Mouse (Mus musculus) lung, postnatal 0 days (tissue): Measurements from ENCODE around the gene Gm49450. TPM values are rescaled to one million over a fixed set of nuclear protein-coding genes. Genes with fewer than 3 reads are reported as not detected.

ENCODE experiments used
- ATAC-seq: fragments of 200-750 bp; cut with Nextera tagmentation; 2 replicates; pipeline ENCODE4 v1.8.0; 2017; ENCODE audit warnings: moderate library complexity
- DNase-seq: peaks from one replicate; pipeline ENCODE4 v3.0.0-alpha.2; 2016; ENCODE audit warnings: low spot score
- H3K27ac ChIP-seq: fragments of 300-500 bp; sonication (generic); 2 replicates; pipeline ENCODE4 v1.5.1; 2014; ENCODE audit warnings: antibody characterized with exemption, mild to moderate bottlenecking, low read length, mixed read lengths
- H3K27me3 ChIP-seq: fragments of 300-500 bp; sonication (generic); replicated peaks from 2 replicates; pipeline ENCODE4 v1.6.1; 2014; ENCODE audit warnings: low read length, mixed read lengths; ENCODE audit not compliant: insufficient read depth
- H3K36me3 ChIP-seq: fragments of 300-500 bp; sonication (generic); 2 replicates; pipeline ENCODE4 v1.6.1; 2014; ENCODE audit warnings: low read length, mixed read lengths; ENCODE audit not compliant: insufficient read depth
- H3K4me1 ChIP-seq: fragments of 300-500 bp; sonication (generic); 2 replicates; pipeline ENCODE4 v1.6.1; 2014; ENCODE audit warnings: antibody characterized with exemption, low read depth, low read length, mixed read lengths; ENCODE audit not compliant: insufficient read depth
- H3K4me2 ChIP-seq: fragments of 300-500 bp; sonication (generic); replicated peaks from 2 replicates; pipeline ENCODE4 v1.6.1; 2014; ENCODE audit warnings: low read depth, mild to moderate bottlenecking, low read length, moderate library complexity, mixed read lengths
- H3K4me3 ChIP-seq: fragments of 300-500 bp; sonication (generic); 2 replicates; pipeline ENCODE4 v1.5.1; 2014; ENCODE audit warnings: low read depth, low read length
- H3K9ac ChIP-seq: fragments of 300-500 bp; sonication (generic); replicated peaks from 2 replicates; pipeline ENCODE4 v1.6.1; 2014; ENCODE audit warnings: low read depth, mild to moderate bottlenecking
- H3K9me3 ChIP-seq: fragments of 300-500 bp; sonication (generic); 2 replicates; pipeline ENCODE4 v1.6.1; 2016; ENCODE audit warnings: low read length, mixed read lengths
- CTCF ChIP-seq: IDR thresholded peaks from 2 replicates; pipeline ENCODE4 v1.5.1; 2016; ENCODE audit warnings: antibody characterized with exemption, mild to moderate bottlenecking
- EP300 ChIP-seq: IDR thresholded peaks from 2 replicates; pipeline ENCODE4 v1.6.1; 2016; ENCODE audit warnings: antibody characterized with exemption, mild to moderate bottlenecking, control low read depth
- WGBS: fragments of 180-500 bp; shearing (Covaris S2); extraction: QIAGEN DNeasy Blood & Tissue Kit; methylation state at CpG from one replicate; pipeline ENCODE4 v1.1.7; 2014; 5-methylcytosine and 5-hydroxymethylcytosine counted together
- polyA plus RNA-seq: library from polyadenylated mRNA; unstranded; fragments of >200 nt; fragmentation: Nextera tagmentation; extraction: Ambion mirVana; gene quantifications from 2 replicates; pipeline ENCODE4 v1.2.1, GENCODE M21; 2015

Gene Gm49450
- polyA plus RNA-seq, 1 experiment from 2014 or later, result not detected

GRCm38 (mm10) chr15:98985982-98986715 lies 32.8 kb upstream of the Gm49450 start:
- WGBS, result 40% methylated on average over 12 of the region's 12 CpGs

GRCm38 (mm10) chr15:98985240-98985981 lies 32.1 kb upstream of the Gm49450 start:
- Histone ChIP-seq H3K4me1 (peaks cover 3% of the 10 kb centered on the region; the same call in 1 of the 2 replicates), H3K9me3 (no peaks in the 10 kb centered on the region), H3K27ac (peak overlapping the region; percentile 99), H3K9ac (peak overlapping the region; percentile 73), H3K36me3 (no peaks in the 10 kb centered on the region), H3K27me3 (no peaks in the 10 kb centered on the region), H3K4me3 (peak overlapping the region; percentile 58), H3K4me2 (peak overlapping the region; percentile 60)
- TF ChIP-seq EP300 (peak; percentile 54; the same call in 1 of the 2 replicates), CTCF (no peak)
- WGBS, result 1% methylated on average over 29 of the region's 29 CpGs
- peak; percentile 97 for DNase-seq
- peak; percentile 94 for ATAC-seq

More at GRCm38 (mm10) chr15:98985982-98986715, 32.8 kb upstream of the Gm49450 start:
- Histone ChIP-seq H3K9ac (peak overlapping the region; percentile 73; the same call in 1 of the 2 replicates), H3K36me3 (no peaks in the 10 kb centered on the region), H3K4me3 (peak overlapping the region; percentile 58), H3K27ac (peak overlapping the region; percentile 99), H3K4me2 (peak overlapping the region; percentile 60), H3K9me3 (no peaks in the 10 kb centered on the region), H3K27me3 (no peaks in the 10 kb centered on the region), H3K4me1 (peaks cover 3% of the 10 kb centered on the region; the same call in 1 of the 2 replicates)
- TF ChIP-seq CTCF (no peak), EP300 (no peak)
- ATAC-seq (no peak), DNase-seq (peak; percentile 53)

- no peak for TF ChIP-seq EP300
- no peak for TF ChIP-seq CTCF
- peaks cover 3% of the 10 kb centered on the region; the same call in 1 of the 2 replicates for H3K4me1 ChIP-seq
- no peak for ATAC-seq
- WGBS, result 60% methylated on average over 6 of the region's 6 CpGs
- peak overlapping the region; percentile 99 for H3K27ac ChIP-seq
- no peaks in the 10 kb centered on the region for H3K27me3 ChIP-seq
- H3K4me3 ChIP-seq, result peak overlapping the region; percentile 58
- H3K9me3 ChIP-seq, result no peaks in the 10 kb centered on the region
- no peaks in the 10 kb centered on the region for H3K36me3 ChIP-seq
- DNase-seq, result no peak
- no peak overlapping the region for H3K9ac ChIP-seq
- H3K4me2 ChIP-seq, result peak overlapping the region; percentile 60
These were observed 31.3 kb upstream of the Gm49450 start for GRCm38 (mm10) chr15:98984681-98985080.

GRCm38 (mm10) chr15:98983431-98984081 lies 30.2 kb upstream of the Gm49450 start:
- DNase-seq (no peak), ATAC-seq (no peak)
- Histone ChIP-seq H3K27me3 (no peaks in the 10 kb centered on the region), H3K27ac (no peak overlapping the region), H3K9ac (no peak overlapping the region), H3K4me1 (peaks cover 3% of the 10 kb centered on the region; the same call in 1 of the 2 replicates), H3K4me3 (no peak overlapping the region), H3K4me2 (no peak overlapping the region), H3K9me3 (no peaks in the 10 kb centered on the region), H3K36me3 (no peaks in the 10 kb centered on the region)
- TF ChIP-seq EP300, result no peak
- no peak for TF ChIP-seq CTCF
- 54% methylated on average over 16 of the region's 16 CpGs for WGBS

- 77% methylated on average over 6 of the region's 6 CpGs for WGBS
- DNase-seq, result no peak
- H3K36me3 ChIP-seq, result no peaks in the 10 kb centered on the region
- H3K27ac ChIP-seq, result no peak overlapping the region
- no peak for ATAC-seq
- no peaks in the 10 kb centered on the region for H3K9me3 ChIP-seq
- peaks cover 3% of the 10 kb centered on the region for H3K4me1 ChIP-seq
- H3K27me3 ChIP-seq, result no peaks in the 10 kb centered on the region
- no peak overlapping the region for H3K9ac ChIP-seq
- TF ChIP-seq EP300 (no peak), CTCF (no peak)
- H3K4me3 ChIP-seq, result no peak overlapping the region
- H3K4me2 ChIP-seq, result no peak overlapping the region
These were observed 28.7 kb upstream of the Gm49450 start for GRCm38 (mm10) chr15:98982100-98982499.
